Mouse (Mus musculus) liver, embryonic 14.5 days (tissue): ENCODE data around the gene Gm5624.
"Not testable (repeated sequence)": the region's sequence is repeated elsewhere in the genome, so short reads cannot be mapped to it uniquely, and the experiment has no call there.

Experiments used
- CTCF ChIP-seq: IDR thresholded peaks from 2 replicates; pipeline ENCODE4 v1.5.1; 2016; ENCODE audit warnings: antibody characterized with exemption, low read depth, control low read depth
- EP300 ChIP-seq: IDR thresholded peaks from 2 replicates; pipeline ENCODE4 v1.6.1; 2016; ENCODE audit warnings: antibody characterized with exemption, low read depth

DNA sequence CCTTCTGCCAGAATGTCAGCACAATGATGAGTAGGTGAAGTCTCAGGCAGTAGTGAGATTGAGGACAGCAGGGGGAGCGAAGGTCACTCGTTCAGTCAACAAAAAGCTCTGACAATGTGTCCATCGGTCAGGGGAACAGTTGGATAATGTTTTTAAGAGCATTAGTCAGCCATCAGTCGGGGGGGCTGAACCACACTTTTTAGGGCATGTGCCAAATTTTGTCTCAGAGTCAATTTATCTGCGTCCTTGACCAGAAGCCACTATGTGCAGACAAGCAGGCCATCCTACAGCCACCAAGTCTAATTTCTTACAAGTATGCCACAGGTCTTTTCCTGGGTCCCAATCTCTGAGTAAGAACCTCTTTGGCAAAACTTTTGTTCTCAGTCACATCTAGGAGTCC, 79.8 kb downstream of the Gm5624 start:
- TF ChIP-seq CTCF, EP300: not testable (repeated sequence)
